Mouse (Mus musculus) T-helper 1 cell (primary cell): ENCODE measurements around the gene Paics.

Experiments
- in situ Hi-C: fragments of 300-600 bp; cut with MboI, MseI; formaldehyde crosslinking; loops from one replicate; pipeline ENCODE4 v1.15.1; 2025; ENCODE audit warnings: high pct_unique_total_duplicates

The Paics gene

GRCm38 (mm10) chr5:77004051-77004821 is 53.1 kb downstream of the Paics start, which contains the start of gene Arl9:
Gene Arl9, plus strand, starts transcription at chr5:77004055.
- in situ Hi-C loops = no loop called here

- in situ Hi-C loops = no loop called here
Measured at GRCm38 (mm10) chr5:77010352-77010751, 59.2 kb downstream of the Paics start.

- in situ Hi-C loops = no loop called here
Measured at GRCm38 (mm10) chr5:77011082-77011481, 60.0 kb downstream of the Paics start.

- in situ Hi-C loops = no loop called here
Measured at GRCm38 (mm10) chr5:77013171-77013570, 62.1 kb downstream of the Paics start.

- in situ Hi-C loops = no loop called here
Measured at GRCm38 (mm10) chr5:77015544-77016482, 64.7 kb downstream of the Paics start, which contains the start of gene Thegl. Gene Thegl, plus strand, starts transcription at chr5:77016023.
